Mouse (Mus musculus): ENCODE results near the gene Rpap1.
"Not testable (repeated sequence)": the region's sequence is repeated elsewhere in the genome, so short reads cannot be mapped to it uniquely, and the experiment has no call there.

Rpap1 gene

GRCm38 (mm10) chr2:119737124-119737523 is 50.2 kb downstream of the Rpap1 start:
- no peak for DNase-seq

- DNase-seq, result no peak
Observed at GRCm38 (mm10) chr2:119730735-119731134, 56.6 kb downstream of the Rpap1 start.

DNA sequence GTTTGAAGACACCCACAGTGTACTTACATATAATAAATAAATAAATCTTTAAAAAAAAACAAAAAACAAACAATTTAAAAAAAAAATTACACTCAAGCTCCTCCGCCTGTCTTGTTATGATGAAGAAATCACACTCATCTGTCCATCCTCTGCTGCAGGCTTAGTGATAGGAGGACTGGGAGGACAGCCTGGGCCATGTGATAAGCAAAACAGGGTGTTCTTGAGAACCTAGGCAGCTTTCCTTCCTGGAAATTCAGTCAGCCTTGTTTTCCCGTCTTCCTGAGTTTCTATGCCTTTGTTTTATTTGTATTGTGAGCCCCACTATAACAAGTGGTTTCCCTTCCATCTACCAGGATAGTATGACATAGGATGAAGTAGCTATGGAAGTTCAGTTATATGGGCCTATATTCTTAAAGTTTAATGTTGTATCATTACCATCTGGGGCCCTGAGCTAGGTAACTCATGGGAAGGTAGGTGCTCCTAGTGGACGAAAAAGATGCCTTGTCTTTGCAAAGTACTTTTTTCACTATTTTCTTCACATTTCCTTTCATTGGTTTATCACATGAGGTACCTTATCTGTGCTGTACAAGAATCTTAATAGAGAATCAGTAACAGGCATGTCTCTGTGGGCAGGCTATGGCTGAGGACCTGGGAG is 59.4 kb downstream of the Rpap1 start:
- DNase-seq, result no peak

DNA sequence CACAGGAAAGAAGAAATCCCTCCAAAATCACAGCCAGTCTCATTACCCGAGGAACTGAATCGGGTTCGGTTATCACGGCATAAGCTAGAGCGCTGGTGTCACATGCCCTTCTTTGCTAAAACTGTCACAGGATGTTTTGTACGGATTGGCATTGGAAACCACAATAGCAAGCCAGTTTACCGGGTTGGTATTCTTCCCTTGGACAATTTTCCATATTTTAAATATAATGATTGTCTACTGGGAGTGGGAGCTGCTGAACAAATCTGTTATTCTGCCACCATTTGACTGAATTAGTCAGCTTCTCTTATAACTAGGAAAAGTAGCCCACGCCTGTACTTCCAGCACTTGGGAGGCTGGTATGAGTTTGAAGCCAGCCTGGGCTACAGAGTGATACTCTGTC is 66.3 kb downstream of the Rpap1 start:
- DNase-seq, result no peak

- DNase-seq, result not testable (repeated sequence)
Observed at GRCm38 (mm10) chr2:119715868-119716267, 71.5 kb downstream of the Rpap1 start.

Data from cerebellum, adult 11 months (tissue).